Mouse (Mus musculus) left cerebral cortex, postnatal 25 days (tissue): ENCODE results near the gene Gm21981. TPM values are rescaled to one million over a fixed set of nuclear protein-coding genes. Genes with fewer than 3 reads are reported as not detected.
A peak's percentile ranks its signal among the peaks of the same experiment; 100 is the strongest.

ENCODE experiments used
- DNase-seq, 2 experiments: peaks; one replicate each; pipeline ENCODE4 v3.0.0; 2022; ENCODE audit warnings: low spot score in 2 of 2, mixed read lengths in 1 of 2
- intact Hi-C: fragments of 180-260 bp; cut with DNase I; formaldehyde crosslinking; loops from one replicate; pipeline ENCODE4 v1.15.1; 2025
- total RNA-seq, 2 experiments: library from RNA; stranded (reverse); gene quantifications; 2 replicates each; pipeline ENCODE4 v1.2.3; 2021

Gene Gm21981
- total RNA-seq = 1 to 10 TPM; 3.3 to 3.8 TPM

DNA sequence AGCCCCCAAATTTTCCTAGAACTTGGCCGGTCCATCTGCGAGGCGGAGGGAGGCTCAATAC, at the start of gene Gm21981:
Gene Gm21981 (minus strand): TSS at position 14 of the 61 bp plus-strand sequence.
- DNase-seq = no peak
- intact Hi-C loops = loop anchor here (5.0 kb wide), 2 partner anchors 322 to 408 kb away; no protein-coding TSS in a partner anchor

- no peak for DNase-seq
- intact Hi-C loops = no loop called here
Observed at GRCm38 (mm10) chr17:47742991-47743734, 48.9 kb upstream of the Gm21981 start.

DNA sequence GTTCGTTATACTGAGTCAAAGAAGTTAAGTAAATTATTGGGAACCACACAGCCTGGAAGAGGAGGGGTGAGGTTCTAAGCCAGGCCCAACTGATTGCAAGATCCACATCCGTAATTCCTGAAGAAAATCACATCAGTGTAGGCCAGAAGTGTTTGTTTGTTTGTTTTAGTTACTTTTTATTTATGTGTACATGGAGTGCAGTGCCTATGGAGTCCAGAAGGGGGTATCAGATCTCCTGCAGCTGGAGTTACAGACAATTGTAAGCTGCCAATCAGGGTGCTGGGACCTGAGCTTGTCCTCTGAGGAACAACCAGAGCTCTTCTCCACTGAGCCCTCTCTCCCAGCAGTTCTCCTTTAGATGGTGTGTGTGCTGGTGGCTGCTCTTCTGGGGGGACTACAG, 45.9 kb upstream of the Gm21981 start:
- no peak for DNase-seq
- intact Hi-C loops = no loop called here

DNA sequence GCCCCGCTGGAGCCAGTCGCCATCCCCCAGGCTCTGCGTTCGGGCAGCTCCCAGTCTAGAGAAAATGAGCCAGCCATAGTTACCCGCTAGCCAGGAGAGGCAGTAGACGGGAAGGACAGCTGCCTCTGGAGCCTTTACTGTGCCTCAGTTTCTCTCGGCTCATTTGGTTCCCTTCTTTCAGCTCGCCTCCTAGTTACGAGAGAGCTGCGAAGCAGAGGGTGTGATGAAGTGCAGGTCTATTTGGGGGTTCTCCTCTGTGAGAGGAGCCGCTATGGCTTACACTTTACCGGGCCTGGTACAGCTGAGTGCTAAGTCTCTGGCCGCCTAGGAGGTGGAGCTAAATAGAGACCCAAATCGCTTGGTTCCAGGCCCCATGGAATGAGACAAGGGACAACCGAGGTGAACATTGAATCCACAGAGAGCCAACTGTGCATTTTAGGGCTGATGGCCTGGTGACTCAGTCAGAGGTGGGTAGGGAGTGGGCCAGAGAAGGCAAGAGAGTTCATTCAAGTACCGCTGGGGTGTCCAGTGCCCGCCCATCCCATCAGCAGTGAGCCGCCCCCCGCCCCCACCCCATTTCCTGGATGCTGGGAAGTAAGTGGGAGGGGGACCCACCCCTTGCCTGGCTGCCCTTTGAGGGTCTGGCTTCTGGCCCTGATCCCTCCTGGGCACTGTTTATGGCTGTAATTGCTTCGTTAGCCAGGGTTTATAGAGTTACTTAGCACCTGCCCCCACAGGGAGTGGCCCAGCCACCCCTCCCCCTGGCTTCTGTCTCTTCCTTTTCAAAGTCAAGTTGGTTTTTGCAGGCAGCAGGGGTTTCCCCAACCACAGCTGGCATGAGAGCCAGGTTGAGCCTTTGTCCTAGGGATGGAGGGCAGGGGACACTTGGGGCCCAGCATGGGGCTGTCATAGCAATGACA, 44.9 kb upstream of the Gm21981 start:
- intact Hi-C loops = loop anchor here (5.0 kb wide), 1 partner anchor 138 kb away; no protein-coding TSS in a partner anchor
- no peak for DNase-seq

- no peak for DNase-seq
- intact Hi-C loops = loop anchor here (5.0 kb wide), 1 partner anchor 139 kb away; no protein-coding TSS in a partner anchor
Observed at GRCm38 (mm10) chr17:47738066-47738878, 44.0 kb upstream of the Gm21981 start.

DNA sequence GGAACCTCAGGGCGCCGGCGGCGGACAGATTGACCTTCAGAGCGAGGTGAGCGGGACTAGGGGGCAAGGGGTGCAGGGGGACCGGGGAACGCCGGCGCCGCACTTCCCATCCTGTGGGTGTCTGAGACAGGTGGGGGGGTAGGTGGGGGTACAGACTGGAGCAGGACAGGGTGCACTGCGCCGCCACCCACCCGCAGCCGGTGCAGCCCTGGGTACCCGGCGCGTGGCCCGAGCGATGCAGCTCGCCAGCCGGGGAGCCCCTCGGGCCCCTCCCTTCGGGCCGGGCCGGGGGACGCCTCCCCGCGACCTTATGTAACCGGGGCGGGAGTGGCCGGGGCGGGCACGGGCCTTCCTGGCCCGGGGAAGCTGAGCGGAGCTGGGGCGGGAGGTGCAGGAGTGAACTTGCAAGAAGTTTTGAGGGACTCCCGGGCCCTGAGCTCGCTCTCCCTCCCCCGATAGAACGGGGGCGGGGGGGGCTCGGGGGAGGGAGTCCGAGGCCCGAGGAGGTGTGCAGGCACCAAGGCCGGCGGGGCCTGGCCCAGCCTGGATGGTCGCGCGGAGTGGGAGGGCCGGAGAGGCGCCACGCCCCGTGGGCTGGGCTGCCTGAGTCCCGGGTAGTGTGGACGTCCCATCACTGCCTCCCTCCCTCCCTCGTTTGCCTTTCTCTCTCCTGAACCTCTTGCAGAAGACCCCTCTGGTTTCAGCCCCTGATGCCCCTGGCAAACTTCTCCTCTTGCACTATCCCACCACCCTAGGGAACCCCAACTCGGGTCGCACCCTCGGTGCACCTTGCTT, 43.2 kb upstream of the Gm21981 start:
- intact Hi-C loops = loop anchor here (5.0 kb wide), 1 partner anchor 140 kb away; no protein-coding TSS in a partner anchor
- peak; percentile 73 for DNase-seq

DNA sequence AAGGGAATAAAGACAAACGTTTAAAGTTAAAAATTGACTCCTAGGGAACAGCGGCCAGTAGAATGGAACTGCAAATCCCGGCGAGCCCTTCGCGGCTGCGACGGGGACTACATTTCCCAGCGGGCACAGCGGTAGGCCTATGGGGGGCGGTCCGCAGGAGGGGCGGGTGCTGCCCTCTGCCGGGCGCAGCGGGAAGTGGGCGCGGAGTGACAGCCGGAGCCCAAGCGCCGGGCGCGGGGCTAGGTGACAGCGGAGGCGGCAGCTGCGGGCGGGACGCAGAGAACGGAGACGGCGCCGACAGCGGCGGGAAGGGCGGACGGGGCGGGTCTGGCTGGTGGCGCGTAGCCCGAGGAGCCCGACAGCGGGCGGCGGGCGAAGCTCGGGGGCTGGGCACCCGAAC, 42.6 kb upstream of the Gm21981 start, which contains the start of gene Tfeb:
Gene Tfeb (plus strand): TSS at position 175 of the 400 bp plus-strand sequence.
- intact Hi-C loops = loop anchor here (5.0 kb wide), 1 partner anchor 140 kb away; no protein-coding TSS in a partner anchor
- peak; percentile 95 to 97 for DNase-seq

- intact Hi-C loops = loop anchor here (5.0 kb wide), 1 partner anchor 142 kb away; no protein-coding TSS in a partner anchor
- DNase-seq = no peak
Observed at GRCm38 (mm10) chr17:47735553-47736100, 41.4 kb upstream of the Gm21981 start.

DNA sequence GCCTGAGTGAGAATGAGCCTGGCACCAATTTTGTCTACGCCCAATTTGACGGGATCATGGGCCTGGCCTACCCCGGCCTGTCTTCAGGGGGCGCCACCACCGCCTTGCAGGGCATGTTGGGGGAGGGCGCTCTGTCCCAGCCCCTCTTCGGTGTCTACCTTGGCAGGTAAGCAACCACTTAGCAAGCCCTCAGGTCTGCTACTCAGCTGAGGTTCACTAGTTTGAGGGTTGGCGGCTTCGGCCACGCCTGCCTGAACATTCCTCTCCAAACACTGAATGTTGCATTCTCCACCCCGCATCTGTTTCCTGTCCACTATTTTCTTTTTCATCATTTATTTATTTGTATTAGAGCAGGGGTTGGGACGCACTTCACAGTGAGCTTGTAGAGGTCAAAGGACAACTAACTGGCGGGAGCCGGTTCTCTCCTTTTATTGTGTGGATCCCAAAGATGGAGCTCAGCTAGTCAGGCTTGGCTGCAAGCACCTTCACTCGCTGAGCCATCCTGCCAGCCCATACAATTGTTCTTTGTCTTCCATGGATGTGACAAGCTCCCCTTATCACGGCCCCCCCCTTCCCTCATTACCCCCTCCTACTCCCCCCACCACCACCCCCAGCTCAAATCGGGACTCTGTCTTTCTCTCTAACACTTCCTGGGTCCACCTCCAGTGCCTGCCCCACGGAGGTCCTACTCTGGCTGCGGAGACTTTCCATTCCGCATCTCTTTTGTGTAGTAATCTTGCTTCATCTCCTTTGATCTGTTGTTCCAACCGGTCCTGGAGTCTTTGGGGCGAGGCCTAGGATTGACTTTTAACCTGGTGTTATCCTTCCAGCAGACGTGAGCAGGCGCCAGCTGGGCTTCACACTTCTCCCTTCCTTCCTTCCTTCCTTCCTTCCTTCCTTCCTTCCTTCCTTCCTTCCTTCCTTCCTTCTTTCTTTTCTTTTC, 36.6 kb upstream of the Gm21981 start:
- DNase-seq = no peak
- intact Hi-C loops = no loop called here

GRCm38 (mm10) chr17:47726566-47726965, 32.3 kb upstream of the Gm21981 start, which contains the start of gene Pgc:
Gene Pgc (plus strand): TSS chr17:47726842.
- DNase-seq = no peak
- intact Hi-C loops = no loop called here

GRCm38 (mm10) chr17:47721183-47721582, 26.9 kb upstream of the Gm21981 start:
- intact Hi-C loops = no loop called here
- no peak for DNase-seq

GRCm38 (mm10) chr17:47715037-47715436, 20.8 kb upstream of the Gm21981 start:
- DNase-seq = no peak
- intact Hi-C loops = no loop called here

GRCm38 (mm10) chr17:47712889-47713571, 18.8 kb upstream of the Gm21981 start:
- DNase-seq = no peak
- intact Hi-C loops = no loop called here

DNA sequence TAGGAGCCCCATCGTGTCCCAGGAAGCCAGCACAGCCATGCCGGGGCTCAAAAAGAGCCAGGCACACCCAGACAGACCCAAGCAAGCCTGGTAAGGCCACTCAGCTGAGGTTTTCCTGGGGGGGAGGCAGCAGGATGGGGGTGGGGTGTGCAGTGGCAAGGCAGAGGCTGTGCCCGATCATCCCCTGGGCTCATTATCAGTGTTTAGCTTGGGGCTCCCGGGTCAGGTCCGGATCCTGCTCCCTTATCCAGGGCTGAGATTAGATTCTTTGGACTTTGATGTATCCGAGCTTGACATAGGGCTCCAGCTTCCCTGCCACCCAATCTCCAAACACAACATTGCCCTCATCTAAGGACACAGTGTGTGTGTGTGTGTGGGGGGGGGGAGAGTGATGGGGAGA, 17.6 kb upstream of the Gm21981 start:
- intact Hi-C loops = no loop called here
- DNase-seq = no peak

DNA sequence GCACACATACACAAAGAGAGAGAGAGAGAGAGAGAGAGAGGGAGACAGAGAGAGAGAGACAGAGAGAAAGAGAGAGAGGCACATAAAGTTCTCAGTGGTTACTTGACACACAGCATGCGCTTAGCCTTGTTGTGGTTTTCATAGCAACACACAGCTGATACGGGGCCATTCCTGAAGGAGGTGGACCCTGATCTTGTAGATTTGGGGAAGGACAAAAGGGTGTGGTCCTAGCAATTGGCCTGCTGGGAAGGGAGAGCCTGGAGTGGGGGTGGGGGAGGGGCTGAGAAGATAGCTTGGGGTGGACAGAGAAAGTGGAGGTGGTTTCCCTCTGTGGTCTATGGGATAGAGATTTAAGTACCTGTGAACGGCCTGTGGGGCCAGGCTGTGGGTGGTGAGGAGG, 15.8 kb upstream of the Gm21981 start:
- DNase-seq = no peak
- intact Hi-C loops = no loop called here

DNA sequence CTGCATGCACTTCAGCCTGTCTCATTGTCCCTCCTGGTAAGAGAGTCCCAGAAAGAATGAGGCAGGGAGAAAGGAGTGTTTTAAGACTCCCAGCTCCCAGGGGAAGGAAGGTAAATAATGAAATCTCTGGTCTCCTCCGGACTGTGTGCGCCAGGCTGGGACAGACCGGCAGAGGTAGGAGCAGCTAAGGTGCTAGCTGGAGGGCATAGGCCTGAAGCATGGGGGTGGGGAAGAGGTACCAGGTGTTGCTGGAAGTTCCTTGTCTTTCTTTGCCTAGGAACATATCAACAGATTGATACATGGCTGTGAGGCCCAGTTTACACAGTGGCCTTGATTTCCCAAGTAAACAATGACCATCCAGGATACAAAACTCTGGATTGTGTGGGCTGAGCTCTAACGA, 14.7 kb upstream of the Gm21981 start:
- intact Hi-C loops = no loop called here
- DNase-seq = no peak

- intact Hi-C loops = no loop called here
Observed at GRCm38 (mm10) chr17:47707961-47708360, 13.7 kb upstream of the Gm21981 start.

More at GRCm38 (mm10) chr17:47707961-47708360, 13.7 kb upstream of the Gm21981 start:
- DNase-seq = no peak
